Mouse (Mus musculus) thymus, adult 18-20 months (tissue): ENCODE measurements around the gene Rilp.

Source experiments
- DNase-seq, 2 experiments: peaks; one replicate each; pipeline ENCODE4 v3.0.0; 2022; ENCODE audit warnings: mixed read lengths in 2 of 2

The Rilp gene

GRCm38 (mm10) chr11:75559870-75560504, 50.1 kb downstream of the Rilp start:
- no peak for DNase-seq

- peak; percentile 82 to 91 for DNase-seq
Observed at GRCm38 (mm10) chr11:75560530-75561409, 50.9 kb downstream of the Rilp start.

- peak in 1 of 2 experiments; percentile 38 for DNase-seq
Observed at GRCm38 (mm10) chr11:75561410-75561791, 51.5 kb downstream of the Rilp start.
